Mouse (Mus musculus): ENCODE results near the gene Mettl8. TPM values are rescaled to one million over a fixed set of nuclear protein-coding genes. Genes with fewer than 3 reads are reported as not detected.

The Mettl8 gene
- polyA plus RNA-seq, 1 experiment from 2014 or later: 15.4 TPM

DNA sequence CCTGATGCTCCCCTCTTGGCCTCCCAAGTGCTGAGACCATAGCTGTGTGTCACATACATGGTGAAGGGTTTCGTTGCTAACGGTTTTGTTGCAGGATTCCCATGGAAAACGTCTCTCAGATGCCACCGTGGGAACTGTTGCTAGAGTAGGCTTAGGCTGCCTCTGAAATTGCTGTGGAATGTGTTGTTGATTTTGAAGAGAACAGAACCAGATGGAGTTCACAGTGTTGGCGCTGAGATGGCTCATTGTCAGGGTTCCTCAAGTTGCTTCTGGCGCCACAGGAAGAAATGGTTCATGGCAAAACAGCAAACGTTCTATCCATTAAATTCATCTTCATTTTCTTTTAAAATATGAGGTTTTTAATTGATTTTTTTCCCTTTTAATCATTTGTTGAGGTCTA, 27.0 kb upstream of the Mettl8 start:
- H3K4me3 ChIP-seq (ENCODE audit: low read length): no peak overlapping the region
- no peaks in the 10 kb centered on the region for H3K4me1 ChIP-seq (replicated peaks; ENCODE audit: control insufficient read depth, insufficient read depth, low read length)
- no peak overlapping the region for H3K27ac ChIP-seq (ENCODE audit: low read length)
- WGBS: 87% methylated on average over 7 of the region's 7 CpGs
- no peak overlapping the region for H3K4me2 ChIP-seq (ENCODE audit: low read depth, low read length)
- H3K9ac ChIP-seq (ENCODE audit: low read length): no peak overlapping the region
- H3K9me3 ChIP-seq (ENCODE audit: control insufficient read depth, low read length): no peaks in the 10 kb centered on the region
- no peak for ATAC-seq (ENCODE audit: low read depth)
- no peaks in the 10 kb centered on the region for H3K27me3 ChIP-seq (ENCODE audit: control insufficient read depth, insufficient read depth, low read depth, low read length)
- peaks cover 13% of the 10 kb centered on the region for H3K36me3 ChIP-seq (ENCODE audit: control insufficient read depth, insufficient read depth, low read length)

DNA sequence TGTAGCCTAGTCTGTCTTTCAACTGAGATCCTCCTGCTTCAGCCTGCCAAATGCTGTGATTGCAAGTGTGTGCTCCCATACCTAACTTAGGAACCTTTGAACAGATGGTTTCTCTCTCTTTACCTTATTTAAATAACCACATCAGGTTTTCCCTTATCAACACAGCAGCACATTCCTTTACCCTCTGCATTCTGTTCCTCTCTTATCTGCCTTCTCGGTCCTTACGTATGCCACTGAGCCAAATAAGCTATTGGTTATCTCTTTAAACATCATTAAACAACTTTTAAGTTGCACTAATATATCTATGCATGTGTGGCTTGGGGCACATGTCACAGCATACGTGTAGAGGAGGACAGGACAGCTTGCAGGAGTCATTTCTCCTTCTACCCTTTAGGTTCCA, 18.4 kb upstream of the Mettl8 start:
- Histone ChIP-seq H3K36me3 (ENCODE audit: control insufficient read depth, insufficient read depth, low read length) (0 out of 2 replicates have a peak, but pooled peaks cover 2% of the 10 kb centered on the region), H3K9ac (ENCODE audit: low read length) (no peak overlapping the region), H3K4me3 (ENCODE audit: low read length) (no peak overlapping the region), H3K4me2 (ENCODE audit: low read depth, low read length) (no peak overlapping the region), H3K27ac (ENCODE audit: low read length) (no peak overlapping the region), H3K9me3 (ENCODE audit: control insufficient read depth, low read length) (no peaks in the 10 kb centered on the region), H3K4me1 (replicated peaks; ENCODE audit: control insufficient read depth, insufficient read depth, low read length) (no peaks in the 10 kb centered on the region), H3K27me3 (ENCODE audit: control insufficient read depth, insufficient read depth, low read depth, low read length) (no peaks in the 10 kb centered on the region)
- ATAC-seq (ENCODE audit: low read depth): no peak
- WGBS: 71% methylated on average over 3 of the region's 3 CpGs

DNA sequence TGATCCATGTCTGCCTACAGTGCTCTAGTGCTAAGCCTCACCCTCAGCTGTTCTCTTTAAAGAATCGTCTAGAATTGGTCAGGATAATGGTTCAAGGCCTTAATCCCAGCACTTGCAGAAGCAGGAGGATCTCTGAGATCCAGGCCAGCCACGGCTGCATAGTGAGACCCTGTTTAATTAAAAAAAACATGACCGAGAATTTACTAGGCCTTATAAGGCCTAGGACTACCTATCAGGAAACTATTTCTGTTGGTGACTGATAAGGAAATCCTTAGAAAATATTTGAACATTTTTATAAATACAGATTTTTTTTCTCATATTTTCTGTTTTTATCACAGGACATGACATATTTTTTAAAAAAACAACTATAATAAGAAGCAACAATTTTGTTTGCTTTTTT, 17.9 kb upstream of the Mettl8 start:
- Histone ChIP-seq H3K9ac (ENCODE audit: low read length) (no peak overlapping the region), H3K36me3 (ENCODE audit: control insufficient read depth, insufficient read depth, low read length) (0 out of 2 replicates have a peak, but pooled peaks cover 2% of the 10 kb centered on the region), H3K4me1 (replicated peaks; ENCODE audit: control insufficient read depth, insufficient read depth, low read length) (no peaks in the 10 kb centered on the region), H3K27ac (ENCODE audit: low read length) (no peak overlapping the region), H3K4me2 (ENCODE audit: low read depth, low read length) (no peak overlapping the region), H3K9me3 (ENCODE audit: control insufficient read depth, low read length) (no peaks in the 10 kb centered on the region), H3K4me3 (ENCODE audit: low read length) (no peak overlapping the region), H3K27me3 (ENCODE audit: control insufficient read depth, insufficient read depth, low read depth, low read length) (no peaks in the 10 kb centered on the region)
- WGBS: 94% methylated on average over 3 of the region's 3 CpGs
- no peak for ATAC-seq (ENCODE audit: low read depth)

- Histone ChIP-seq H3K4me1 (replicated peaks; ENCODE audit: control insufficient read depth, insufficient read depth, low read length) (no peaks in the 10 kb centered on the region), H3K36me3 (ENCODE audit: control insufficient read depth, insufficient read depth, low read length) (0 out of 2 replicates have a peak, but pooled peaks cover 2% of the 10 kb centered on the region), H3K9me3 (ENCODE audit: control insufficient read depth, low read length) (no peaks in the 10 kb centered on the region), H3K9ac (ENCODE audit: low read length) (no peak overlapping the region), H3K27ac (ENCODE audit: low read length) (no peak overlapping the region), H3K27me3 (ENCODE audit: control insufficient read depth, insufficient read depth, low read depth, low read length) (no peaks in the 10 kb centered on the region), H3K4me2 (ENCODE audit: low read depth, low read length) (no peak overlapping the region), H3K4me3 (ENCODE audit: low read length) (no peak overlapping the region)
- WGBS: 96% methylated on average over 4 of the region's 4 CpGs
- ATAC-seq (ENCODE audit: low read depth): no peak
Measured at GRCm38 (mm10) chr2:71071601-71072000, 16.2 kb upstream of the Mettl8 start.

GRCm38 (mm10) chr2:71056115-71056835, 892 bp upstream of the Mettl8 start:
- peaks cover 13% of the 10 kb centered on the region for H3K4me1 ChIP-seq (replicated peaks; ENCODE audit: control insufficient read depth, insufficient read depth, low read length)
- WGBS: 10% methylated on average over 21 of the region's 21 CpGs
- no peak for ATAC-seq (ENCODE audit: low read depth)
- no peaks in the 10 kb centered on the region for H3K9me3 ChIP-seq (ENCODE audit: control insufficient read depth, low read length)
- peak overlapping the region; percentile 66 for H3K4me2 ChIP-seq (ENCODE audit: low read depth, low read length)
- no peaks in the 10 kb centered on the region for H3K27me3 ChIP-seq (ENCODE audit: control insufficient read depth, insufficient read depth, low read depth, low read length)
- H3K36me3 ChIP-seq (ENCODE audit: control insufficient read depth, insufficient read depth, low read length): peaks cover 8% of the 10 kb centered on the region; the same call in 1 of the 2 replicates
- peak overlapping the region; percentile 74 for H3K9ac ChIP-seq (ENCODE audit: low read length)
- H3K4me3 ChIP-seq (ENCODE audit: low read length): peak overlapping the region; percentile 60
- peak overlapping the region; percentile 92 for H3K27ac ChIP-seq (ENCODE audit: low read length)

DNA sequence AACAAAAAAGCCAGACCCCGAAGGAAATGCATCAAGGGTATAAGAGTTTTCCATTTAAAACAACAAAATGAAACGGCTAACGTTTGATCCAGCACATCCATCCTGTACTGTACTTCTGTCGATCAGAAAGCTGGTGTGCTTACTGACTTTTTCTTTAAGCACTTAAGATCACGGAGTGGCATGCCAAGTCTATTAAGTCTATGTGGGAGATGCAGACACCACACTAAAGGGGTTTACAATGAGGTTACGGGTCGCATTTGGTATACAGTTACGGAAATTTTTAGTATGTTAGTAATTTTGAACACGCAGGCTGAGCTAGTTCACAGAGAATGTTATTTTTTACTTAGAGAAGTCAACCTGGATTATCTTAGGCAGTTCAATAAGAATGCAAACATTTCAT, 667 bp downstream of the Mettl8 start:
- peaks cover 6% of the 10 kb centered on the region; the same call in 1 of the 2 replicates for H3K36me3 ChIP-seq (ENCODE audit: control insufficient read depth, insufficient read depth, low read length)
- H3K9ac ChIP-seq (ENCODE audit: low read length): peak overlapping the region; percentile 65
- peak overlapping the region; percentile 60 for H3K4me3 ChIP-seq (ENCODE audit: low read length)
- H3K27ac ChIP-seq (ENCODE audit: low read length): peak overlapping the region; percentile 33; the same call in 1 of the 2 replicates
- H3K9me3 ChIP-seq (ENCODE audit: control insufficient read depth, low read length): no peaks in the 10 kb centered on the region
- H3K4me1 ChIP-seq (replicated peaks; ENCODE audit: control insufficient read depth, insufficient read depth, low read length): peaks cover 13% of the 10 kb centered on the region
- no peaks in the 10 kb centered on the region for H3K27me3 ChIP-seq (ENCODE audit: control insufficient read depth, insufficient read depth, low read depth, low read length)
- WGBS: 25% methylated on average over 9 of the region's 9 CpGs
- no peak for ATAC-seq (ENCODE audit: low read depth)
- H3K4me2 ChIP-seq (ENCODE audit: low read depth, low read length): peak overlapping the region; percentile 59

DNA sequence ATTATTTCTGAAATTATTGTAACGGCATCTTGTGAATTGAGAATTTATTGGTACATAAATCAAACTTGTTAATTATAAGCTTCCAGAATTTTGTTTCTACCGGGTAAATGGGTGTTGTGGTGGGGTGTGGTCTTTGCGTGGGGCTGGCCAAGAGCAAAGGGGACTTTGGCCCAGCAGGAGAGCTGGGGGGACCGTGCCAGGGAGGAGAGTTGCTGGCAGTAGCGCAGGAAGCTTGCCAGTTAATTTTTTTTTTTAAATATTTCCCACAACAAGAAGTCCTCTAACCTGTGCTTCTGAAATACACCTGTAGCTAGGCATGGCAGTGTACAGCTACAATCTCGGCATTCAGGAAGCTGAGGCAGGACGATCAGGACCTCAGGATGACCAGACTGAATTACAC, 4.9 kb downstream of the Mettl8 start:
- Histone ChIP-seq H3K4me3 (ENCODE audit: low read length) (no peak overlapping the region), H3K27me3 (ENCODE audit: control insufficient read depth, insufficient read depth, low read depth, low read length) (no peaks in the 10 kb centered on the region), H3K36me3 (ENCODE audit: control insufficient read depth, insufficient read depth, low read length) (no peaks in the 10 kb centered on the region), H3K4me1 (replicated peaks; ENCODE audit: control insufficient read depth, insufficient read depth, low read length) (peaks cover 28% of the 10 kb centered on the region), H3K9ac (ENCODE audit: low read length) (no peak overlapping the region), H3K27ac (ENCODE audit: low read length) (no peak overlapping the region), H3K4me2 (ENCODE audit: low read depth, low read length) (no peak overlapping the region), H3K9me3 (ENCODE audit: control insufficient read depth, low read length) (no peaks in the 10 kb centered on the region)
- 87% methylated on average over 7 of the region's 7 CpGs for WGBS
- ATAC-seq (ENCODE audit: low read depth): no peak

DNA sequence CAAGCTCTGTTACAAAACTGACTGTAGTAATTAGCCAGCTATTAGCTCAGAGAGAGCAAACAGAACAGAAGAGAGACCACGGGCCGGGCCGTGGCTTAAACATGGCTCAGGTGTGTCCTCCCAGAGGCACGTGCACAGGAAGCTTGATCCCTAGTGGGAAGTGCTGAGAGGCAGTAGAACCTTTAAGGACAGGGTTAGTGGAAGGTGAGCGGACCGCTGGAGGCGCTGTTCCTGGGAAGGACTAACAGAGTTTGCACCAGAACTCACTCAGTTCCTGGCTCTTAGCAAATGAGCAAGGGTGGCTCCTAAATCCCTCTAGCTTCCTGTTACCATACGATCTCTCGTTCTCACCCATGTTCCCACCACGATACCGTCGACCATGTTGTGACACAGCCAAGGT, 6.5 kb downstream of the Mettl8 start:
- no peak overlapping the region for H3K4me3 ChIP-seq (ENCODE audit: low read length)
- H3K9me3 ChIP-seq (ENCODE audit: control insufficient read depth, low read length): no peaks in the 10 kb centered on the region
- no peak for ATAC-seq (ENCODE audit: low read depth)
- no peak overlapping the region for H3K27ac ChIP-seq (ENCODE audit: low read length)
- H3K27me3 ChIP-seq (ENCODE audit: control insufficient read depth, insufficient read depth, low read depth, low read length): no peaks in the 10 kb centered on the region
- WGBS: 71% methylated on average over 12 of the region's 12 CpGs
- H3K9ac ChIP-seq (ENCODE audit: low read length): no peak overlapping the region
- peaks cover 22% of the 10 kb centered on the region for H3K4me1 ChIP-seq (replicated peaks; ENCODE audit: control insufficient read depth, insufficient read depth, low read length)
- no peak overlapping the region for H3K4me2 ChIP-seq (ENCODE audit: low read depth, low read length)
- H3K36me3 ChIP-seq (ENCODE audit: control insufficient read depth, insufficient read depth, low read length): no peaks in the 10 kb centered on the region

- Histone ChIP-seq H3K27ac (ENCODE audit: low read length) (peak overlapping the region; percentile 14), H3K9ac (ENCODE audit: low read length) (no peak overlapping the region), H3K4me2 (ENCODE audit: low read depth, low read length) (peak overlapping the region; percentile 4), H3K9me3 (ENCODE audit: control insufficient read depth, low read length) (no peaks in the 10 kb centered on the region), H3K36me3 (ENCODE audit: control insufficient read depth, insufficient read depth, low read length) (no peaks in the 10 kb centered on the region), H3K27me3 (ENCODE audit: control insufficient read depth, insufficient read depth, low read depth, low read length) (no peaks in the 10 kb centered on the region), H3K4me1 (replicated peaks; ENCODE audit: control insufficient read depth, insufficient read depth, low read length) (peaks cover 17% of the 10 kb centered on the region), H3K4me3 (ENCODE audit: low read length) (no peak overlapping the region)
- 11% methylated on average over 6 of the region's 6 CpGs for WGBS
- ATAC-seq (ENCODE audit: low read depth): peak; percentile 45
Measured at GRCm38 (mm10) chr2:71046751-71047320, 8.5 kb downstream of the Mettl8 start.
